22 mouse cellular contexts compared by ENCODE assay signal in the genomic region with DNA sequence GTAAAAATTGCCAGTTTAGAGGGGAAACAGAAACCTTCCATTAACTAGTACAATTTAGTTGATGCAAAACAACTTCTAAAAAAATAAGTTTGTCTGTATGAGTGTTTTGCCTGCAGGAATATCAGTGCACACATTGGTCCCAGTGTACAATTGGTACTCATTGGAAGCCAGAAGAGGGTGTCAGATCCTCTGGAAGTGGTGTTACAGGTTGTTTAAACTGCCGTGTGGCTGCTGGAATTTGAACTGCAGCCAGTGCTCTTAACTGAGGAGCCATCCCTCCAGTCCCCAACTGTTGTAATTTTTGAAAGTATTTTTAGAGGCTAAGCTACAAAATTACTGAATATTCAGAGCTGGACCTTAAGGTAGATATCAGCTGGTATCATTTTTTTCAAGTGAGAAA. TPM values are rescaled to one million over a fixed set of nuclear protein-coding genes. Genes with fewer than 3 reads are reported as not detected.
DNase-seq lines count a peak whose midpoint lies in the region; ATAC-seq and TF ChIP-seq lines count a peak whose summit lies in the region.
"Had no signal": no experiment of that assay in that cellular context is flagged by ENCODE, and none has a peak within 500 bp of the region (broad histone marks: within the 10 kb centered on the region; RNA-seq: fewer than 3 reads in every experiment).

No protein-coding gene starts in this region.

- ATAC-seq in intestine, postnatal 0 days, result no peak
- no peak for ATAC-seq in intestine, embryonic 15.5 days
- ATAC-seq in liver, postnatal 0 days, result no peak
- ATAC-seq: forebrain, embryonic 13.5 days; forebrain, embryonic 16.5 days; hindbrain, embryonic 16.5 days; Patski had no signal

- peak; percentile 76 for DNase-seq in heart, adult 11 months
- DNase-seq in heart, postnatal 4 days, result no peak
- no peak for DNase-seq in liver, postnatal 0 days
- no peak for DNase-seq in liver
- DNase-seq: adrenal gland, postnatal 10 days; adrenal gland, postnatal 36 days; B cell, adult 2 months; cerebellum, adult 9-10 months; gastrocnemius, postnatal 25 days; heart, postnatal 14 days had no signal

- TF ChIP-seq EP300 in liver, postnatal 0 days (IDR thresholded peaks at IDR 0.05; ENCODE audit: low read depth), result no peak

- no peaks in the 10 kb centered on the region for H3K27me3 ChIP-seq in intestine, postnatal 0 days (replicated peaks; ENCODE audit: control insufficient read depth, insufficient read depth, low read length)
- no peaks in the 10 kb centered on the region for H3K27me3 ChIP-seq in intestine, embryonic 15.5 days (replicated peaks)
- H3K27me3 ChIP-seq in liver, postnatal 0 days (ENCODE audit: insufficient read depth, low read length), result no peaks in the 10 kb centered on the region
- H3K27me3 ChIP-seq: CH12.LX; forebrain, embryonic 13.5 days; heart, embryonic 13.5 days; hindbrain, embryonic 13.5 days; Patski had no signal

- no peaks in the 10 kb centered on the region for H3K9me3 ChIP-seq in intestine, postnatal 0 days (ENCODE audit: control insufficient read depth)
- H3K9me3 ChIP-seq in intestine, embryonic 15.5 days, result no peaks in the 10 kb centered on the region
- no peaks in the 10 kb centered on the region for H3K9me3 ChIP-seq in liver, postnatal 0 days (ENCODE audit: low read length)
- H3K9me3 ChIP-seq: forebrain, embryonic 10.5 days; forebrain, embryonic 13.5 days; G1E; heart, embryonic 13.5 days; hindbrain, embryonic 10.5 days; hindbrain, embryonic 13.5 days had no signal

- 3% methylated on average over 1 of the region's 1 CpGs for WGBS in intestine, postnatal 0 days
- 13% methylated on average over 1 of the region's 1 CpGs for WGBS in intestine, embryonic 15.5 days
- 49% methylated on average over 1 of the region's 1 CpGs for WGBS in liver, postnatal 0 days (ENCODE audit: insufficient replicate concordance)

- 0 out of 2 replicates have a peak overlapping the region, but pooled peaks have one; percentile 30 for H3K27ac ChIP-seq in intestine, postnatal 0 days (ENCODE audit: low read depth, low read length)
- no peak overlapping the region for H3K27ac ChIP-seq in intestine, embryonic 15.5 days
- H3K27ac ChIP-seq in liver, postnatal 0 days (ENCODE audit: low read depth), result no peak overlapping the region
- H3K27ac ChIP-seq: forebrain, embryonic 10.5 days; forebrain, embryonic 13.5 days; hindbrain, embryonic 10.5 days; hindbrain, embryonic 13.5 days had no signal

- no peak for TF ChIP-seq CTCF in intestine, postnatal 0 days (IDR thresholded peaks at IDR 0.05; ENCODE audit: low read depth)
- TF ChIP-seq CTCF in liver, postnatal 0 days (IDR thresholded peaks at IDR 0.05; ENCODE audit: low read depth), result peak; percentile 12; the same call in 1 of the 2 replicates

- no peak overlapping the region for H3K4me2 ChIP-seq in intestine, postnatal 0 days (replicated peaks; ENCODE audit: low read depth)
- H3K4me2 ChIP-seq in intestine, embryonic 15.5 days (replicated peaks), result no peak overlapping the region
- H3K4me2 ChIP-seq in liver, postnatal 0 days (ENCODE audit: low read depth, low read length), result no peak overlapping the region
- H3K4me2 ChIP-seq: forebrain, embryonic 13.5 days; heart, embryonic 13.5 days; hindbrain, embryonic 13.5 days had no signal

- H3K9ac ChIP-seq in intestine, postnatal 0 days (ENCODE audit: low read depth, low read length), result no peak overlapping the region
- no peak overlapping the region for H3K9ac ChIP-seq in intestine, embryonic 15.5 days
- no peak overlapping the region for H3K9ac ChIP-seq in liver, postnatal 0 days (replicated peaks)
- H3K9ac ChIP-seq: forebrain, embryonic 13.5 days; hindbrain, embryonic 13.5 days had no signal

- 0 out of 2 replicates have a peak, but pooled peaks cover 5% of the 10 kb centered on the region for H3K36me3 ChIP-seq in intestine, postnatal 0 days (ENCODE audit: control insufficient read depth, insufficient read depth)
- H3K36me3 ChIP-seq in intestine, embryonic 15.5 days, result no peaks in the 10 kb centered on the region
- peaks cover 24% of the 10 kb centered on the region for H3K36me3 ChIP-seq in liver, postnatal 0 days (replicated peaks; ENCODE audit: insufficient read depth, low read length)

- H3K4me1 ChIP-seq in intestine, postnatal 0 days (replicated peaks; ENCODE audit: control insufficient read depth, insufficient read depth, low read length), result no peaks in the 10 kb centered on the region; the same call in 1 of the 2 replicates
- peaks cover 11% of the 10 kb centered on the region; the same call in 1 of the 2 replicates for H3K4me1 ChIP-seq in intestine, embryonic 15.5 days (replicated peaks)
- H3K4me1 ChIP-seq in liver, postnatal 0 days (ENCODE audit: insufficient read depth), result peaks cover 17% of the 10 kb centered on the region

- H3K4me3 ChIP-seq in intestine, postnatal 0 days (ENCODE audit: low read depth, low read length), result no peak overlapping the region
- H3K4me3 ChIP-seq in intestine, embryonic 15.5 days (replicated peaks), result no peak overlapping the region
- no peak overlapping the region for H3K4me3 ChIP-seq in liver, postnatal 0 days (ENCODE audit: low read depth, low read length)
- H3K4me3 ChIP-seq: forebrain, embryonic 10.5 days; forebrain, embryonic 13.5 days; heart, embryonic 13.5 days; hindbrain, embryonic 10.5 days; hindbrain, embryonic 13.5 days had no signal

RNA-seq across cellular contexts. Expression of gene Tnrc6a, which starts 4.3 kb away (rescaled TPM):
- total RNA-seq in heart, postnatal 4 days (2021), result 10 to 100 TPM; 44.5 to 50.1 TPM
- 42.0 and 55.0 TPM in 2 replicates for polyA plus RNA-seq in intestine, postnatal 0 days (2015; fragmentation: Nextera tagmentation; extraction: Ambion mirVana)
- 27.2 and 38.3 TPM in 2 replicates for polyA plus RNA-seq in intestine, embryonic 15.5 days (2015; fragmentation: Nextera tagmentation; extraction: Ambion mirVana)
- polyA plus RNA-seq in liver, postnatal 0 days (2015; fragmentation: Nextera tagmentation; extraction: Ambion mirVana), result 26.8 and 28.9 TPM in 2 replicates
